Mouse (Mus musculus) G1E (cell line): ENCODE measurements around the gene Rtl6. TPM values are rescaled to one million over a fixed set of nuclear protein-coding genes. Genes with fewer than 3 reads are reported as not detected.

Source experiments
- ATAC-seq: 2 replicates; pipeline ENCODE4 v1.8.0; 2016; ENCODE audit warnings: mild to moderate bottlenecking; ENCODE audit not compliant: insufficient number of reproducible peaks, poor library complexity, low FRiP score, severe bottlenecking; ENCODE audit errors: extremely low read depth
- DNase-seq: peaks from one replicate; pipeline ENCODE4 v3.0.0; 2012; ENCODE audit warnings: low spot score
- H3K27me3 ChIP-seq: 2 replicates; pipeline ENCODE4 v1.6.1; 2012; ENCODE audit warnings: mild to moderate bottlenecking, low read length, inconsistent platforms; ENCODE audit not compliant: insufficient read depth
- H3K36me3 ChIP-seq: replicated peaks from 2 replicates; pipeline ENCODE3; 2012; ENCODE audit warnings: mild to moderate bottlenecking, inconsistent platforms
- H3K4me1 ChIP-seq: 2 replicates; pipeline ENCODE4 v1.6.1; 2012; ENCODE audit warnings: low read depth, low read length, inconsistent platforms, mixed read lengths; ENCODE audit not compliant: insufficient read depth
- H3K4me3 ChIP-seq: 2 replicates; pipeline ENCODE4 v1.5.1; 2012; ENCODE audit warnings: low read depth, mild to moderate bottlenecking, inconsistent platforms, low read length, moderate library complexity, mixed read lengths
- H3K9me3 ChIP-seq: replicated peaks from 2 replicates; pipeline ENCODE4 v1.6.1; 2012; ENCODE audit warnings: inconsistent platforms
- CTCF ChIP-seq: IDR thresholded peaks from 2 replicates; pipeline ENCODE4 v1.5.1; 2012; ENCODE audit warnings: low read depth, low read length, inconsistent platforms, mixed read lengths
- GATA1 ChIP-seq: IDR thresholded peaks from 2 replicates; pipeline ENCODE4 v1.6.1; 2012; ENCODE audit warnings: borderline replicate concordance, low read length, inconsistent platforms, mixed read lengths
- GATA2 ChIP-seq: IDR thresholded peaks from 2 replicates; pipeline ENCODE4 v1.6.1; 2012; ENCODE audit warnings: low read depth, low read length, inconsistent platforms, borderline replicate concordance
- POLR2AphosphoS5 ChIP-seq: IDR thresholded peaks from 2 replicates; pipeline ENCODE4 v1.6.1; 2012; ENCODE audit warnings: low read depth, low read length, inconsistent platforms; ENCODE audit not compliant: insufficient replicate concordance
- TAL1 ChIP-seq: conservative IDR thresholded peaks from 2 replicates; pipeline ENCODE4 v1.6.1; 2012; ENCODE audit warnings: low read depth, low read length, inconsistent platforms, mixed read lengths
- polyA plus RNA-seq: library from polyadenylated mRNA; stranded (reverse); fragments of >175 nt; gene quantifications from 2 replicates; pipeline ENCODE4 v1.2.3, GENCODE M21; 2012
- total RNA-seq, 2 experiments: library from RNA; stranded (forward) in 1 of 2; stranded (reverse) in 1 of 2; fragments of 200-1000 nt in 1 of 2; fragments of >200 nt in 1 of 2; fragmentation: Nextera tagmentation in 1 of 2; gene quantifications; 2 replicates each; pipeline ENCODE4 v1.2.3; 2014 to 2017

Rtl6 gene
- total and polyA plus RNA-seq, 3 experiments, result 0.16 TPM; not detected in 2

DNA sequence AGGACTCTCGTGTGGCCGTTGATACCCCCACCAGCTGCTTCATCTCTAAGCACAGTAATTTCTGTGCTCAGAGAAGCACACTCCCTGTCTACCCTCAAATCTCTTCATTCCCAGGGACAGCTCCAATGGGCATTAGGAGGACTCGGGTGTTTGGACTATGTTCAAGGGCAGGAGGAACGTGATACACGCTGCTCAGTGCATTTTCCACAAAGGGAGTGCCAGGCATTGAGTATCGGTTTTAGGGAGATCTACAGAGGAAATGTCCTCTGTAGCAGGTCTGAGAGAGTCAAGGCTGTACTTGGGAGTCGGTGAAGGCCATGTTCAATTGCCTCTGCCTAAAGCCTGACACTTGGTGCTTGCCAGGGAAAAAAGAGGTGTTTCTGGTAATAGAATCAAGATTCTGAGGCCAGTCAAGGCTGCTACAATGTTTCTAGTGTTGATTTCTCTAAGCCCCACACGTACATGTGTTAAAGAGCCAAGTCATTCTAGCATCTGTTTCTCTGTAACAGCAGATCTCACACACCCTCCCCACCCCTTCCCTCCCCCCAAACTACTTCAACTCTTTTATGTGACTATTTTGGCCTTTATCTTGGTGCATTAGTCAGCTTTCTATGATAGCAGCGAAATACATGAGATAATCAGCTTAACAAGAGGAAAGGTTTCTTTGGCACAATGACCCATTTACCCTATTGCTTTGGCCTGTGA lies 37.8 kb upstream of the Rtl6 start:
- DNase-seq (no peak), ATAC-seq (no peak)
- Histone ChIP-seq H3K27me3 (no peaks in the 10 kb centered on the region), H3K9me3 (peaks cover 81% of the 10 kb centered on the region), H3K4me3 (no peak overlapping the region), H3K4me1 (no peaks in the 10 kb centered on the region), H3K36me3 (no peaks in the 10 kb centered on the region)
- no peak for TF ChIP-seq GATA1
- no peak for TF ChIP-seq GATA2
- no peak for TF ChIP-seq CTCF
- no peak for TF ChIP-seq POLR2AphosphoS5
- no peak for TF ChIP-seq TAL1

DNA sequence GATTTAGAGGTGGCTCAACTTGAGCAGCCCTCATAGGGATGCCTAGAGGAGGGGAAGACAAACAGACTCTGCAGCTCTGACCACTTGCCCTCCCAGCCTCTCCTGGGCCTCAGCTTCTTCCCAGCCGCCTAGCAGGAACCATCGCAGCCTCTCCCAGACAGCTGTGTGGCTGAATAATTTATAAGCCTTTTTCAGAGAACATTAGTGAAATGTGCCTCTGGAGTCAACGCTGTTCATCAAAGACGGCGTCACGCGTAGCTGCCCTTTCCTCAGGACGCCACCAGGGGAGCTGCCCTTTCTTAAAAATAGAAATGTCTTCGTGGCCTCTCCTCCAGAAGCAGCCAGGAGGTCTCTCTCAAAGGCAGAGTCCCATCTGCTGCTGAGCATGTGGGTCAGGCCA lies 35.9 kb upstream of the Rtl6 start:
- H3K4me3 ChIP-seq, result no peak overlapping the region
- peaks cover 84% of the 10 kb centered on the region for H3K9me3 ChIP-seq
- H3K36me3 ChIP-seq, result no peaks in the 10 kb centered on the region
- no peak for DNase-seq
- no peaks in the 10 kb centered on the region for H3K27me3 ChIP-seq
- TF ChIP-seq GATA2 (no peak), TAL1 (no peak), POLR2AphosphoS5 (no peak)
- no peaks in the 10 kb centered on the region for H3K4me1 ChIP-seq
- ATAC-seq, result no peak

DNA sequence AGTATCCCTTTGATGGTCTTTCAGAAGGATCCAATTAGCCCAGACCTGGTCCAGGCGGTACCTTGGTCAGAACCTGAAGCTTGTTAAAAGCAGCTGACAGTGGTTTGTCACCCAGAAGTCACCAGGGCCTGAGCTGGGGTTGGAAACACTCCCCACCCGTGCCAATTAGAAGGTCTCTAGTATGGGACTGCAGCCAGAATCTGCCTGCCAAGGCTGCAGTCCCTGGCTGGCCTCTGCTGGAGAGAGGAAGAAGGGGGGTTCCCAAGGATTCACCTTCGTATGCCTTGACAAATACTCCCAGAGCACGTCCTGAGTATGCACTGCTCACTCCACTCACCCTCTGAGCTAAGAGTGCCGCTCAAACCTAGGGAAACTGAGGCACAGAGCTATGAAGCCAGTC lies 34.6 kb upstream of the Rtl6 start:
- Histone ChIP-seq H3K4me3 (no peak overlapping the region), H3K27me3 (no peaks in the 10 kb centered on the region), H3K4me1 (no peaks in the 10 kb centered on the region), H3K36me3 (no peaks in the 10 kb centered on the region), H3K9me3 (peaks cover 81% of the 10 kb centered on the region)
- DNase-seq (no peak), ATAC-seq (no peak)
- no peak for TF ChIP-seq GATA1
- no peak for TF ChIP-seq CTCF
- no peak for TF ChIP-seq GATA2
- no peak for TF ChIP-seq TAL1
- no peak for TF ChIP-seq POLR2AphosphoS5

DNA sequence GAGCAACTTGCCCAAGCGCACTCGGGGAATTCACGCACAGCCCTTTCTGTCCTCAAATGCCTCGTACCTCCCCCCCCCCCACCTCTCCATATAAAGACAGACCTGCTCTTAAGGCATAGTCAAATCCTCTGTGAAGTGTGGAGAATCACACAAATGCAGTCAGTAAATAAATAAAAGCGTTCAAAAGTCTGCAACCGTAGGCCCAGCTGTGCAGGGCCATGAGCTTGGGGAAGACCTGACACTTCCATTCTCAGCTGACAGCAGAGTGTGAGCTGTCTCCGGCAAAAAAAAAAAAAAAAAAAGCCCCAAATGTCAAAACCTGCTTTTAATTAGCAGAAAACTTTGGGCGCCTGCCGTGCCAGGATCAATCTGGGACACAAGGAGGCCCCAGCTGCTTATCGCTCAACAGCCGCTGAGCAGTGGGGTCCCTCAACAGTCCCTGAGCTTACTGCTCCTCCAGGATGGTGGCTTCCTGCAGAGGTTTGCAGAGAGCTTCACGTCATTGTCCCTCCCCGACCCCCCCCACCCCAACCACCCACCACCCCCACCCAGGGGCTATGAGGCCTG lies 34.0 kb upstream of the Rtl6 start:
- DNase-seq, result no peak

DNA sequence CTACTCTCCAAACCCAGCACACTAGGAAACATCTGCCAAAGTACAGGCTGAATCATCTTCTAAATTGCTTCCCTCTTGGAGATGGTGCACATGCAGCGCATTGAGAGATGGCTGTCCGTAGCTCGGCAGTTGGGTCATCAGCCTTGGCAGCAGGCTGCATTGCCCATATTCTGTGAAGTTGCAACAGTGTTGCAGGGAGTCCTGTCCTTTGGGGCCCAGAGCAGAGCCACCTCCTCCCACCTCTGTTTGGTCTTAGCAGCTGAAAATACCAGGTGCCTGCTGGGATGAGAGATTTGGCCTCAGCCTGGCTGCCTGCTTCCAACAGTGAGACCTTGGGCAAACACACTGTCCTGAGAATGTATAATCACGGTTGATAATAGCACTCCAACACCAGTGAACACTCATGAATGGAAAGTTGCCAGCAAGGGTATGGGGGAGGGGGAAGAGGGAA lies 30.8 kb upstream of the Rtl6 start:
- TF ChIP-seq GATA1 (no peak), GATA2 (no peak), POLR2AphosphoS5 (no peak)

More for the DNA sequence above, 34.0 kb upstream of the Rtl6 start:
- H3K36me3 ChIP-seq, result no peaks in the 10 kb centered on the region
- no peaks in the 10 kb centered on the region for H3K27me3 ChIP-seq
- no peak for ATAC-seq
- TF ChIP-seq GATA1 (no peak), POLR2AphosphoS5 (no peak), GATA2 (no peak), CTCF (no peak)
- H3K4me3 ChIP-seq, result no peak overlapping the region
- no peaks in the 10 kb centered on the region for H3K4me1 ChIP-seq
- H3K9me3 ChIP-seq, result peaks cover 81% of the 10 kb centered on the region

DNA sequence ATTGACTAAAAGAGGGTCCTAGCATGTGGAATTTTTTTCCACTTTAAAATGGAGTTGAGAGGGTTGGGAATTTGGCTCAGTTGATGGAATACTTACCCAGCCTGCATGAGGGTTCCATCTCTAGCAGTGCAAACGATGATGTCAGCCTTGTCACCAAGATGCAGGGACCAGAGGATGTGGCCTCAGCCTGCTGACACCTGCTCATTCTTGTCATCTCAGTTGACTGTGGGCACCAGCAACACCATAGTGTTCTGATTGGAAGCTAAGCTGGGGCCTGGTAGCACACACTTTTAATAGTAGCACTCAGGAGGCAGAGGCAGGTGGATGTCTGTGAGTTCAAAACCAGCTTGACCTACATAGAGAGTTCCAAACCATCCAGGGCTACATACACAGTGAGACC lies 21.0 kb upstream of the Rtl6 start:
- Histone ChIP-seq H3K4me1 (no peaks in the 10 kb centered on the region), H3K36me3 (no peaks in the 10 kb centered on the region), H3K27me3 (no peaks in the 10 kb centered on the region), H3K4me3 (no peak overlapping the region), H3K9me3 (peaks cover 57% of the 10 kb centered on the region)
- no peak for TF ChIP-seq GATA2
- no peak for TF ChIP-seq TAL1
- TF ChIP-seq CTCF, result no peak
- TF ChIP-seq POLR2AphosphoS5, result no peak
- no peak for TF ChIP-seq GATA1
- DNase-seq, result no peak
- no peak for ATAC-seq

More for the DNA sequence above, 30.8 kb upstream of the Rtl6 start:
- H3K4me3 ChIP-seq, result no peak overlapping the region
- H3K36me3 ChIP-seq, result no peaks in the 10 kb centered on the region
- H3K27me3 ChIP-seq, result no peaks in the 10 kb centered on the region
- H3K9me3 ChIP-seq, result peaks cover 77% of the 10 kb centered on the region
- no peaks in the 10 kb centered on the region for H3K4me1 ChIP-seq
- ATAC-seq, result no peak
- DNase-seq, result no peak
